Mouse (Mus musculus) mouse trophoblast stem cell (cell line): ENCODE data around the gene Eipr1.

Experiments
- in situ Hi-C, 2 experiments: fragments of 300-500 bp; cut with MseI, MboI; formaldehyde crosslinking; loops; 2 replicates in 1 of 2; 3 replicates in 1 of 2; pipeline ENCODE4 v1.15.1; 2025

Gene Eipr1

GRCm38 (mm10) chr12:28775627-28776026 lies 24.0 kb downstream of the Eipr1 start:
- in situ Hi-C loops: no loop called here

DNA sequence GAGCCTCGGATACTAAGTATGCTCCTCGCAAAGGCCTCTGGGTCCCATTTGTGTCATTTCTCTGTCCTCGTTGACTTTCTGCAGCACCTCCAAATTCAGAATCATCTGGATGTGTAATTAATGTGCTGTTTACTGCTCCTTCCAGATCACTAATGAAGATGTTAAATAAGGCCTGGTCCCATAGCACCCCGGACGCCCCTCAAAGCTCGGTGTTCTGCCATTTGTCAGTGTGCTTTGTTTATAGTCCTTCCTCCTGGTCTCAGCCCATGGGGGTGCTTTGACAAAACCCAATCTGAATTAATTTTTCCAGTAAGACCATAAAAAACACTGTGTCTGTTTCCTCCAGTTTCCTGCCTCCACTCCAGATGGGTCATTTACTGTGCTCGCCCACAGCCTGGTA lies 28.6 kb downstream of the Eipr1 start:
- in situ Hi-C loops: no loop called here

GRCm38 (mm10) chr12:28782637-28783036 lies 31.0 kb downstream of the Eipr1 start:
- in situ Hi-C loops: no loop called here

DNA sequence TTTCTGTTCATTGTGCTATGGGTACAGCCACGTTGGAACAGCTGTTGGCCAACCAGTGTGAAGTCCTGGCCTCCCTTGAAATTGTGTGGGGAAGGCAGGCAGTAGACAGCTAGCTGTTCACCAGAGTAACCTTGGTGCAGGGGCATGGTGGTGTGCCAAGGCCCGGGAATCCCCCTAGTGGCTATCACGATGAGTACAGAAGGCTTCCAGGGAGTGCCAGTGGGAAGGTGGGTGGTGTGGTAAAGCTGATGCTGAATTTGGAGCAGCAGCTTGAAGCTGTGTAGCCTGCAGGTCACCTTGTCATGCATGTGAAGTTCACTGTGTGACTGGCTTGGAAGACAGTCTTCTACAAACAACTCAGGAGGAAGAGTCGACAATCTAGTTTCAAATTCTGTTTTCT lies 32.8 kb downstream of the Eipr1 start:
- in situ Hi-C loops: no loop called here

GRCm38 (mm10) chr12:28784864-28785263 lies 33.3 kb downstream of the Eipr1 start:
- in situ Hi-C loops: no loop called here

DNA sequence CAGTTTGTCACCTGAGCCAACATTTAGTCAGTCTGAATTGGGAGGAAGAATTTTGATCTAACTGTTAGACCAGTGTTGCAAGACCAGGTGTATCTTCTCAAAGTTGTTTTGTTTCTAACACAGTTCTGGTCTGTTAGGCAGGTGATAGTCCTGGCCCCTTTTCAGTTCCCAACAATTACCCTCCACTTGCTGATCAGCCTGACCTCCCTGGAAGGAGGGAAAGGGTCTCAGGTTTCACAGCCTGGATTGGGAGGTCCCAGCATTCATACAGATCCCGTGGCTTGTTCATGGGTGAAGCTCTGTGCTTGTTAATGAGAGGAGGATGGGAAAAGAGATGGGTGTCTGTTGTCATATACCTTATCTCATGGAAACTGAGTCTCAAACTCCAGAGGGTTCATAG lies 33.7 kb downstream of the Eipr1 start:
- in situ Hi-C loops: no loop called here

- in situ Hi-C loops: no loop called here
These were observed 34.7 kb downstream of the Eipr1 start for GRCm38 (mm10) chr12:28786310-28786709.

- in situ Hi-C loops: no loop called here
These were observed 41.0 kb downstream of the Eipr1 start for GRCm38 (mm10) chr12:28792613-28793012.

GRCm38 (mm10) chr12:28793715-28794114 lies 42.1 kb downstream of the Eipr1 start:
- in situ Hi-C loops: no loop called here

- in situ Hi-C loops: no loop called here
These were observed 43.4 kb downstream of the Eipr1 start for GRCm38 (mm10) chr12:28795041-28795440.

DNA sequence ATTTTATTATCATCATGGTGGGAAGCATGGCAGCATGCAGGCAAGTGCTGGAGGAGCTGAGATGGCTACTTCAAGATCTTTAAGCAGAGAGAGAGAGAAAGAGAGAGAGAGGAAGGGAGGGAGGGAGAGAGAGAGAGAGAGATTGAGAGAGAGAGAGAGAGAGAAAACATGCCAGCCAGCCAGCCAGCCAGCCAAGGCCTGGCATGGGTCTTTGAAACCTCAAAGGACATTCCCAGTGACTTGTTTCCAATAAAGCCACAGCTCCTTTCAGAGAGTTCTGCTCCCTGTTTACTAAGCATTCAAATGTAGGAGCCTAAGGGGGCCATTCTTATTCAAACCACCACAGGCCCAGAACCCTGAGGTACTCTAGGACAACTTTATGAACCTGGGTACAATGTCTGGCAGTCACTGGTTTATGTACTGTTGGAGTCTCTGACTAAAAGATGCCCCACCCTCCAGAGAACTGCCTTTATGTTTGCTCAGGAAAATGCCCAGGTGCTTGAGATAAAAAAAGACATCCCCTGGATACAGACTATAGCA lies 45.3 kb downstream of the Eipr1 start:
- in situ Hi-C loops: no loop called here

DNA sequence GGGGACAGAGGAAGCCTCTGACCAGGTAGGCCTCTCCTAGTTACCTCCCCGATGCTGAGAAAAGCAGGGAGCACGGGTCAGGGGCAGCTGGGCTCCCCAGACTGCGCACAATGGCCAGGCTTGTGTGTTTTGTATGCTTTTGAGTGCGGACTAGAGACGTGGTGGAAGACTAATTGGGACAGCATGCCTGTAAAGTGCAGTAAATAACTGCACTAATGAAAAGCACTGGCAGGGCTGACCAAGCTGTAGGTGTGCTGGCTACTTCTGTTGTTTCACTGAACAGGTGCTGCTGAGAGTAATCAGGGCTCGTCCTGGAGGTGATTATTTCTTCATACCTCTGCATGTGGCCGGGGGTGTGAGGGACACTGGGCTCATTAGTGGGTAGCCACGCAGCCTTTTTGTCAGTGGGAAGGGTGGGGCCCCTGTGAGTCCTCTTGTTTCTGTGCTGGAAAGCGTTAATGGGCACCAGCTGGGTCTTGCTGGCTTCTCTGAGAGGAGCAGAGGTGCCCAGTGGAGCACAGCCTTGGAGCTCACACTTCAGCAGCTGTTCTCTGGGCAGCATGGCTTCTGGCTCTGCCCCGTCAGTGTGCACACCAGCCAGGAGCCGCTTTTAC lies 48.3 kb downstream of the Eipr1 start:
- in situ Hi-C loops: no loop called here

GRCm38 (mm10) chr12:28800423-28800822 lies 48.8 kb downstream of the Eipr1 start:
- in situ Hi-C loops: no loop called here

- in situ Hi-C loops: no loop called here
These were observed 49.3 kb downstream of the Eipr1 start for GRCm38 (mm10) chr12:28800891-28801290.

- in situ Hi-C loops: no loop called here
These were observed 50.1 kb downstream of the Eipr1 start for GRCm38 (mm10) chr12:28801731-28802130.

DNA sequence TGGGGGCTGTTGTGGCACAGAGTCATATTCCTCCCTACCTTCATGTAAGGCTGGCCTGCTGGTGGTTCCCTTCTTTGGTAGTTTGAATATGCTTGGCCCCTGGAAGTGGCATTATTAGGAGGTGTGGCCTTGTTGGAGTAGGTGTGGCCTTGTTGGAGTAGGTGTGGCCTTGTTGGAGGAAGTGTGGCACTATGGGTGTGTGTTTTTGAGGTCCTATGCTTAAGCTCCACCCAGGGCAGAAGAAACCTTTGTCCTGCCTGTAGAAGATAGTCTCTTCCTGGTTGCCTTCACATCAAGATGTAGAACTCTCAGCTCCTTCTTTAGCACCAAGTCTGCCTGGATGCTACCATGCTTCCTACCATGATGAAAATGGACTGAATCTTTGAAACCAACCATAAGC lies 51.4 kb downstream of the Eipr1 start:
- in situ Hi-C loops: no loop called here

DNA sequence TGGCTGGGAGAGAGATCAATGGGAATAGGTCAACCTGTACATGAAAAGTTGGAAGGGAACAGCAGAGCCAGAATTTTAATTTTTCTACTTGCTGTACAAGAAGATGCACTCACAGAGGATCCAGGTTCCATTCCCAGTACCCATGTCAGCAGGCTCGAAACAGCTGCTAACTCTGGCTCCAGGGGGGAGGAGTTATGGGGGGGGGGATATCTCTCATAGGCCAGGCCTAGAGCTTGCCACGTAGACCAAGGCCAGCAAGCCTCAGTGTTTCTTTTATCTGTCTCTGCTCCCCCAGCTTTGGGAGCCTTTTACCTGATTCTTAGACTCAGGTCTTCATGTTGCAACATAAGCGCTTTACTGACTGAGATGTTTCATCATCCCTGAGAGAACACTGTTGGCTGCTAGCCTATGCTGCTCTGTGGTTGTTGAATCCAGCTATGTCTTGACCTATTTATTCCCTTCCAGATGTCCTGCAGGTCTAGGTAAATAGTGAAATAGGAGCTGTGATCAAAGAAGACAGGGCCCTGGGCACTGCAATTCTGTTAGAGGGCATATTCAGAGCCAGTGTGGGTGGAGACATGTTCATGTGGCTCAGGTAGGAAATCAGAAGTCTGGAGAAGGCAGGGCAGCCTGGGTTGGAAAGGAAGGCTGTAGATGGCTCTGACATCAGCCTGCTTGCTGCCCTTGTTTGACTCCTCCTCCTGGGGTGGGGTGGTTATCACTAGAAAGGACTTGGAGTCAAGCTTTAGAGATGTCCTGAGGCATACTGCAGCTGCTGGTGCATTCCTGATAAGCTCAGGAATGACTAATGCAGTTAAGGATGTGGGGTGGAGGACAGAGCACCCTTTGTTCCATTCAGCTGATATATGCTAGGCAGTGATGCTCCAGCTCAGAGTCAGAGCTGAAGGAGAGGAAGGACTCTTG lies 53.2 kb downstream of the Eipr1 start:
- in situ Hi-C loops: no loop called here

DNA sequence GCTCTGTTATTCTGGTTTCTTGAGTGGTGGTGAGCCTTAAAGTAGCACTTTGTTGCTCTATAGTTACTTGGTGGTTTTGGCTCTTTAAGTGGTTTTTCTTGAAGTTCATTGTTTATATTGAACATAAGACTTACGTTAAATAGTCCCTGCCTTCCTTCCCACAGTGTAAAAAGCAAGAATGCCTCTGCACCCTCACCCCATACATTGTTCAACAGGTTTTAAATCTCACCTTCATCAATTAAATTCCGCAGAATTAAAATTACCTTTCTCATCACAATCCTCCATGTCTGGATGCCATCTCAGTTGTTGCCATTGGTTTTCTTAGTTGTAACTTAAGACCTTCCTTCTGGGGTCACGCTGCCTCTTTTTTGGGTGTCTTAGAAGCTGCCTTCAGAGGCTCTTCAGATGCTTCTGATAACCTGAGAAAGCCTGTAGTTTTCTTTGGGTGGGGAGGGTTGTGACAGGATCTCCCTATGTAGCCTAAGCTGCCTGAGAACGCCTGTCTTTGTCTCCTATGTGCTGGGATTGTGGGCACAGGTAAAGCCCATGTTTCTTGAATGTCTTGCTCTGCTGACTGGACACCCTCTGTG lies 57.3 kb downstream of the Eipr1 start:
- in situ Hi-C loops: no loop called here

- in situ Hi-C loops: no loop called here
These were observed 58.2 kb downstream of the Eipr1 start for GRCm38 (mm10) chr12:28809756-28810337.

DNA sequence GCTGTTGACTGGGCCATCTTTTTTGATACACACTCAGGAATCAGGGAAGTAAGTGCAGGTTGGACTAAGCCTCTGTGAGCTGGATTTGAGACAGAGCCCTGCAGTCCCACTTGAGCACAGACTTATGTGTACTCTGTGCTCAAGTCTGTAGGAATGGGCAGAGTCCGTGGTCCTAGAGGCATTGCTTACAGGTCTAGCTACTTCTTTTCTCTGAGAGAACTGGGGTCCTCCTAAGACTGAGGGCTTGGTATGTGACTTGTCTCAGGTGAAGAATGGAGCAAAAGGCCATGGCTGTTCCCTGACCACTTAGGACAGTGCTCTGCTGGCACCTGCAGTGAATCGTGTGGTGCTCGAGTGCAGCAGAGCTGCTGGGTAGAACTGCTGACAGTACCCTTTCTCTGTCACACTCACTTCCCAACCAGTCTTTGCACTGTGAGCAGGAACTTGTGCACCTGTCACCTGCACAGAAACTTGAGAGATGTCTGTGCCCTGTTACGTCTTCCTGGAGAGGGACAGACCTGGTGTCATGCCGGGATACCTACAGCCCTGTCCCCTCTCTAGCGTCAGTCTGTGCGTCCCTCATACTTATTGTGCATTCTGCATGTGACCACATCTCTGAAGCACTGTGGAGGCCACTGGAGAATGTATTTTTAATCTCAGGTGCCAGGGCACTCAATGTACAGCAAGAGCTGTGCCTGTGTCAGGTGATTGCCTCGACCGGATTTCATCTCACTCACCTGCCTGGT lies 65.3 kb downstream of the Eipr1 start:
- in situ Hi-C loops: no loop called here

DNA sequence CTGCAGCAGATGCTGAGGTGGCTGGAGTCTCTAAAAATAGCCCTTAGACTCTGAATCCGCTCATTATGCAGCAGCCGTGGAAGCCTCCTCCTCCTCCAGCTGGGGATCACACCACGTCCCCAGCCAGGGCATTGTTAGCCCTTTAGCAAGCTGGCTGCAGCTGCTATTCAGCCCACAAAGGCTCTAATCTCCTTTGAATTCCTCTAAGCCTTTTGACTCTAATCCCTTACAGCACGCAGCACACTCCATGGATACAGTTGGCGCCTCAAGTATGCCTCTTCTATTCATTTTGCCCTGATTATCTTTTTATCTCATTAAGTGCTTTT lies 65.8 kb downstream of the Eipr1 start:
- in situ Hi-C loops: no loop called here

DNA sequence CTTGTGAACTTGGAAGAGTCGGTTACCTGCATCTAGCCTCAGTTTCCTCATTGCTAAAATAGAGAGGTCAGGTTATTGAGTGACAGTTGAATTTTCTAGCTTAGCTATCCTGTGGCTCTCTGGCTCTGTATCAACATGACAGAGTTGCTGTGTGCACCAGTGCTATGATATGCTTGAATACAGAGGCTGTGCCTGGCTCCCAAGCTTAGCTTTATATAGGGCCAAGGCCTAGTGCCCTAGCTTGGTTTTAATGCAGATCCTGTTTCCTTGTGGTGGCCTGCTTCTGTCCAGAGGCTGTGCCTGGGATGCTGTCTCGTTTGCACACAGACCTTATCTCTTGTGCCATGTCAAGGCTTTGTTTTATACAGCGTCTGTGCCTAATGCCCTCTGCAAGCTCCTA lies 66.3 kb downstream of the Eipr1 start:
- in situ Hi-C loops: no loop called here
